Mouse (Mus musculus) kidney, adult 9 months (tissue): ENCODE measurements at regions not wholly inside any gene's neighbourhood (a gene's known extent, or its start where the extent isn't known, plus 50 kb on each side); places are given as distances from the start of the nearest gene placed in this dataset.

ENCODE experiments used
- DNase-seq: peaks from one replicate; pipeline ENCODE4 v3.0.0; 2022

DNA sequence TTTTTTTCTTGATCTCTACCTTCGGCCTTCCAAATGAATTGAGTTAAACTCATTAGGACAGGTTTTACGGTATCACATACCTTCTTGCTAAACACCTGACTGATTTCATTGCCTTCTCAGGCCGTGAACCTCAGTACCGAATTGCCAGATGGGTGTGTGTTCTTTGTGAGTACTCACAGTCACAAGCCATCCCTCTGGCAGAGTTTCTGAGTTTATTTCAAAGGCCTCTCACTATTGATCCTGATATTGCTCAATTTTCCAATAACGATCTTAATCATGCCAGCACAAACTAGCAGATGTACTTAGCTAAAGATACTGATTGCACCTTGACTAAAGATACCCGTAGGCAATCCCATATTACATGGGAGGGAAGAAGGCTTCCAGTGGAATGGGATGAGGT is 178.4 kb upstream of the Egln3 start:
- no peak for DNase-seq

DNA sequence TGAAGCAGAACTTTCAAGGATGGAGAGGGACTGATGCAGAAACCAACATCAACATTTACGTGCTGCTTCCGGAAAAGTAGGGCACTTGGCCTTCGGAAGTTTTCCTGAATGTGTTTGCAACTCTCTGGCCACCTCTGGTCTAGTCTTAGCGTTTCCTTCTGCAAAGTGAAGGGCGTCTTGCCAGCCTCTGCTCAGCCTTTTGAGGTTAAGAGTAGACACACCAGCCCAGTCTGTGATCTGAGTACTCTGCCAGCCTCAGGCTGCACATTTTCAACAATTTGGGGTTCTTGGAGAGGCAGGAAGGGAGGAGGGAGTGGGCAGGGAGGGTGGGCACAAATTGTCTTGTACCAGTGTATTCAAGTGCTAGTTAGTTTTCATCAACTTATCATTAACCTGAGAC is 176.7 kb upstream of the Egln3 start:
- DNase-seq = no peak

DNA sequence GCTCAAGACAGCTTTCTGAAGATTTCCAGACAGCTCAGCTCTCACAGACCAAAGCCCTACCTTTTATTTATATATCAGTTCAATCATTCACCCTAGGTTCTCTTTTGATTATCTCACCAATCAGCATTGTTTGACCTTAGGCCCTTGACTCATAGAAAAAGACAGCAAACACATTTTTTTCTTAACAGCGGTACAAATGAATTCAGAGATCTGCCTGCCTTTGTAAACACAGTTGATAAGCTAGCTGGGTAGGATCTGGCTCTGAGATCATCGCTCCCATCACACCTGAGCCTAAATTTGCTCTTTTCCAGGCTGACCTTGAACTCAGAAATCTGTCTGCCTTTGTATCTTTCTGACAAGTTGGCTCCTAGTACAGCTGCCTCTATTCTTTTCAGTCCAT is 174.9 kb upstream of the Egln3 start:
- no peak for DNase-seq

DNA sequence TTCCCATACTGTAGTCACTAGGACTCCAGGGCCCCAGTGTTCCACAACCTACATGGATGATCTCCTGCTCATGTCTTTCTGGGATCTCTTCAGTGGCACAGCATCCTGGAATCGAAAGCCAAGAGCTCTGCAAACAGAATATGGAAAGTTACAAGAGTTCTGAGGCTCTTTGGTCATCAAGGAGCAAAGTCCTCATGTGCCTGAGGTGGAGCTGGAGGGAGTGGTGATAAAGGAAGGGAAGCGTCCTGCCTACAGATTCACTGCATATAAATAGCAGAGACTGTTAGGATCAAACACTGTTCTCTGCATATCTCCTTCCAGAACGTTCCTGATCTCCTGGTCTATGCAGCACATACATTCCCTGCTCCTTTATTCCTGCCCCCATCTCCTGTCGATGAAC is 170.4 kb upstream of the Egln3 start:
- no peak for DNase-seq

DNA sequence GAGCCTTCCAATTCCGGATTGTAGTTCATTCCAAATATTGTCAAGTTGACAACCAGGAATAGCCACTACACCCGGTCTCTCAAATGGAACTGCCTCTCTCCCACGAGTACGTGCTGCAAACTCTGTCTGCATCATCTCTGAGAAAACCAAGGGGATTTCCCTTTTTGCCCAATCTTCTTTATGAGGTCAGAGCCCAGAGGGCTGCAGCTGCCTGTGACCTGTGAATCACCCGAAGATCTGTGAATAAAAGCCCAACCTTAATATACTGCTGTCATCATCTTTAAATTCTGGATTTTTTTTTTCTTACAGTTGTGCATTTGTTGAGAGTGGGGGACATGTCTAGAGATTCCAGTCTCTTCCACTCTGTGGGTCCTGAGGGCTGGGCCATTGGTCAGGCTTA is 165.6 kb upstream of the Egln3 start:
- no peak for DNase-seq

DNA sequence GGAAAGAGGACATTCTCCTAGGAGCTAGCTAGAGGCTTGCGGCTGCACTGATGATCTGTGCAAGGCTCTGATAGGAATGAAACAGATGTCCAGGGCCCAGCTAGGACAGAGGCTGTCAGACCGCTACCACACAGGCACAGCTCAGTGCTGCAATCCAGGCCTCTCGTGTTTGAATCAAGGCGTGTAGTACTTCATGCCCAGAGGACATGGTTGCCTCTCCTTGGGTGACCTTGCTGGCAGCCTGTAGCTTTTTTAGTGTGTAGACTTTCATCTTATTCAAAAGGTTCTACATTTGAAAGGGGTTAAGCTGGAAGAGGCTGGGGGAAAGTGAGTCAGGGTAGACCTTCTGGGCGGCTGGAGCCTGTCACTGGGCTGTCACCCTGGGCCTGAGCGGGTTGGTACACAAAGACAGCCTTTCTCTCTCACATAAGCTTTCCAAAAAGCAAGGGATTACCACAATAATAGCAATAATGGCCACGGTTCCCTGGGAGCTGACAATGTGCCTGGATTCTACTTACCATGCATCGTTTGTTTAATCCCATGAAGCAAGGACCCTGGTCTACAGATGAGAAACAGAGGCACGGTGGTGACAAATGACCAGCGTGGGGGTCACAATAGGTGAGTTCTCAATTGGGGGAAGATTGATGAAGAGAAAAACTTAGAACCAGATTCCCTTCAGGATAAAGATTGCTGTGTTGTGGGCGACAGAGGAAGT is 160.9 kb upstream of the Egln3 start:
- DNase-seq = no peak

DNA sequence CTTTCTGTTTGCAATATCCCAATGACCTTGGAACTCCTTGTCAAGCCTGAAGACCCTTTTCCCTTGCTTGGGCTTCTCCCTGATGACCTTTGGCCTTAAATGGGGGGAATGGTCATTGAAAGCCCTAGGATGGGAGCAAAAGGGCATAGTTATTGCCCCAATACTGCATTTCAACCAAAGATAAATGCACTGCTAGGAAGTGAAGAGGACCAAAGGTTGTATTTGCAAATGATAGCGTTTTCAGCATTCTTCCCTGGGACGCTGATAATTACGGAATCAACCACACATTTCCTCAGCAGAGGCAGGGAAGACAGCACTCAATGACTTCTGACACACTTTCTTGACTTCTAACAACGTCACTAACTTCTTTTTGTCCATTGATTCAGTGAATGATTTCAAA is 158.1 kb upstream of the Egln3 start:
- DNase-seq = no peak

DNA sequence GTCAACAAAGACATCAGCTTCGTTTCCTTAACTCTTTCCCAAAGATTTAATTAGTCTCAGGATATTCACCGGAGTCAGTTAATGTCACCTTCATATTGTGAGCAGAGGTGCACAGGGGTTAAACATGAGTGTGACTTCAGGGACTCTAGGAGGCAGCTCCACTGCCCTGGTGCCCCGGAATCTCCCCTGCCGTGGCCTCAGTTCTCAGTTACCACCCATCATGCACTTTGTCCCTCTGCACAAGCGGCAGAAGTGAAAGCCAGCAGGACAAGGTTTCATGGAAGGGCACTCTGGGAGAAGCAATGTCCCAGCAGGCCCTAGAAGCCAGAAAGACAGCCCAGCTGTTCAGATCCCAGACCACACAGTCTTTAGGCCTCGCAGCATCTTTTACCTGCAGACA is 150.5 kb upstream of the Egln3 start:
- peak; percentile 52 for DNase-seq

DNA sequence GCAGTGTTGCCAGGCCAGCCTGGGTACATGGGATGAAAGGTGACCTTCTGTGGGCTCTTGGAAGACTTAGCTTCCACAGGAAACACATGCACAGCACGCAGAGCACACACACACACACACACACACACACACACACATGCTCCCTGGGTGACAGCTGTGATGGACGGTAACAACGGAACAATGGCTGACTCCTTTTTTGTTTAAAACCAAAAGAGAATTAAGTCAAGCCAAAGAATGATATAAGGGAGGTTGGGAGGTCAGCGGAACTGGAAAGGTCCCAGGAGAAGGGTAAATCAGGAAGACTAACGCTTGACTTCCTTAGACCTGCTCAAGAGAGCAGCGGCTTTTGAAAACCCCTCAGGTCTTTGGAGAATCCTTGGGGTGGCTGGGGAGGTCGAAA is 150.0 kb upstream of the Egln3 start:
- DNase-seq = peak; percentile 62

DNA sequence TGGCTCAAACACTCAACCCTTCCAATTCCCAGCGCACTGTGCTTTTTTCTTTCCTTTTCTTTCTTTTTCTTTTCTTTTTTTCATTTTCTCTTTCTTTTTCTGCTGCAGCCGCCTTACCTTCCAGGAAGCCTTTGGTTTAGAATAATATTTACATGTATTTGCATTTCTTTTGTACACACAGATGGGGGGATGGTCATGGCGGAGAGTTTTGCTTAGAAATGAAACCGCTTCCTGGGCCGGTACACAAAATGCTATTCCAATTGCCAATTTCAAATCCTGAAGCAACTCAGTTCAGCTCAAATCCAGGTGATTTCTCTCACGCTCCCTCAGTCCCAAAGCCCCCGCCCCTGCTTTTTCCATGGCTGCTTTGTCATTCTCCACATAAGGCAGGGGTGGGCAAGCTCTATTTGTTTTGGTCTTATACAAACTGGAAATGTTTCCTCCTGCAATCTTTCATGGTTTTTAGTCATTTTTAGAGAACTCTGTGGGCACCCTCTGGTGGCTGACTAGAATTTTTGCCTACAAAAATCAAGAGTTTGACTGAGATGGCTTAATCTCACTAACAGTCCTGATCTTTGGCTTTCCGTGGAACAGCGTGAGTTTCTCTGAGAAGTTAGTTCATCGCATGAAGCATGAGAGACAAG is 149.4 kb upstream of the Egln3 start:
- DNase-seq = peak; percentile 41

DNA sequence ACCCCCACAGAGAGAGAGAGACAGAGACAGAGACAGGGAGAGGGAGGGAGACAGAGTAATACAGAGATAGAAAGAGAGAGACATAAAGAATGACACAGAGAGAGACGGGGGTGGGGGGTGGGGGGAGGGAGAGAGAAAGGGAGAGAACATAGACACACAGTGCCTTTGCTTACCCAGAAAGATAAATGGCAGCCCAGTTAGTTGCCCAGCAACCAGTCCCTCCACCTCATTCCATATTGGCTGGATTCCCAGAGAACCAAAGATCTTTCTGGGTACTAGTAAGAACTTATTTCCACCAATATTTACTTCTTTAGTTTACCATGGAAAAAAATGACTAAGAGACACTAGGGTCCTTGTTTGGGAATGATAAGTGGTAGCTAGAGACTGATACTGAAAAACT is 146.6 kb upstream of the Egln3 start:
- no peak for DNase-seq

DNA sequence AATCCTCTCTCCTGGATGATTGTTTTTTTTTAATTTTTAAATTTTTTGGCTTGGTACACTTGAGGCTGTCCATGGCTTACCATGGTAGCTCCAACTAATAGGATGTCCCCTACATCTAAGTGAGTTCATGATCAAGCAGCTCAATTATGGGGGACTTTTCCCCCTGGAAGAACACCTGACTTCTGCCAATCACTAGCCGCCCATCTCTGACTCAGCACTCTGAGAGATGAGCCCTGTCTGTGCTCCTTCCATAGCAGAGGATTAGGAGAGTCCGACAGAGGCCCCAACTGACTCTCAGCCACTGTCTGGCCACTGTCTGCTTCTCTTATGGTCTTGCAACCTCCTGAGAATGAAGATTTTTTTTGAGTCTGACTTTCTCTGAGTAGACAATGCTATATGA is 145.7 kb upstream of the Egln3 start:
- no peak for DNase-seq

DNA sequence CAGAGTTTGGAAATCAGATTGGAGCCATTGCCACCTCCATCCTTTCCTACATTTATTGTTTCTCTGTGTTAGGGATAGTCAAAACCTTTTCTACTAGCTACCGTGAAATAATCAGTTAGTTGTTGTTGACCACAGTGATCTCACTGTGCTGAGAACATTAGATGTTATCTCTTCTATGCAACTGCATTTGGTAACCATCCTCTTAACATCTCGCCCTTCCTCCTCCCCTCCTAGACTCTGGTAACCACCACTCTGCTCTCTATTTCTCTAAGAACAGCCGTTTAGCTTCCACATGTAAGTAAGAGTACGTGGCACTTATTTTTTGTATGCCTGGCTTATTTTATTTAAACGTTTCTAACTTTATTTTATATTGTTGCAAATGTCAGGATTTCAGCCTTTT is 139.8 kb upstream of the Egln3 start:
- no peak for DNase-seq

DNA sequence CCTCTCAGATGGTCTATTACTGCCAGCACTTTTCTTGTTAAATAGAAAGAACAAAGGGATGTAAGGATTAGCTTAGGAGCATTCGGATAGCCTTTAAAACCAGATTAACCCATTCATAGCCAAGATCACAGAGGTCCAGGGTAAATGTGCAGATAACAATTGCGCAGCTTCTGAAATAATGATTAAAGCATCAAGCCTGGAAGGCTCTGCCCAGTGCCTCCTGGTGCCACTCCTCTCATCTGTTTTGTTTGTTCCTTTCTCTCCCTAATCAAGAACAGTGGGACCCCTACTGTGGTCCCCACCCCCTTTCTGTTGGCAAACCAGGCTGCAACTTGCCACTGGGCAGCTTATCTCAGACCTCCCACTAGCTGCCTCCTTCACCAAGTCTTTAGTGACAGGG is 131.8 kb upstream of the Egln3 start:
- no peak for DNase-seq

DNA sequence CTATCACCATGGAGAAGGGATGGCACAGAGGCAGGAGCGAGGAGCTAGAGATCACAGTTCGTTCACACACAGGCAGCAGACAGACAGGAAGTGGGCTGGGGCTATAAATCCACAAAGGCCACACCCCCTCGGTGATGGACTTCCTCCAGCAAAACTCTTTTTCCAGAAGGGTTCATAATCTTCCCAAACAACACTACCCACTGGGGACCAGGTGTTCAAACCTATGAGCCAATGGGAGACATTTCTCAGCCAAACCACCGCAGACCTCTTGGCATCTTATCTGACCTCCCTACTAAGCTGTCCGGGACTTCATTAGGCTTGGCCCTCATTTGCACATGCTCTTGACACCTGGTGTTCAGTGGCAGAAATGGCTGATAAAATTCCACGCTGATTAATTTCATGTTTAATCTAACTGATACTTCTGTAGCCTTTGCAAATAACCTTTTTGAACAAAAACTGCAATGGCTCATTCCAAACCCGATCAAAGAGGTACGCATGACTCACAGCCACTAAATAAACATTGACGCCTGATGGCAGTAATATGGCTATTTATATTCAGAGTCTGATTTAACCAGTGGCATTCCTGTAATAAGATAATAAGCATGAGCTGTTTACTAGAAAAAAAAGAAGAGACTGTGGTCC is 131.0 kb upstream of the Egln3 start:
- no peak for DNase-seq

DNA sequence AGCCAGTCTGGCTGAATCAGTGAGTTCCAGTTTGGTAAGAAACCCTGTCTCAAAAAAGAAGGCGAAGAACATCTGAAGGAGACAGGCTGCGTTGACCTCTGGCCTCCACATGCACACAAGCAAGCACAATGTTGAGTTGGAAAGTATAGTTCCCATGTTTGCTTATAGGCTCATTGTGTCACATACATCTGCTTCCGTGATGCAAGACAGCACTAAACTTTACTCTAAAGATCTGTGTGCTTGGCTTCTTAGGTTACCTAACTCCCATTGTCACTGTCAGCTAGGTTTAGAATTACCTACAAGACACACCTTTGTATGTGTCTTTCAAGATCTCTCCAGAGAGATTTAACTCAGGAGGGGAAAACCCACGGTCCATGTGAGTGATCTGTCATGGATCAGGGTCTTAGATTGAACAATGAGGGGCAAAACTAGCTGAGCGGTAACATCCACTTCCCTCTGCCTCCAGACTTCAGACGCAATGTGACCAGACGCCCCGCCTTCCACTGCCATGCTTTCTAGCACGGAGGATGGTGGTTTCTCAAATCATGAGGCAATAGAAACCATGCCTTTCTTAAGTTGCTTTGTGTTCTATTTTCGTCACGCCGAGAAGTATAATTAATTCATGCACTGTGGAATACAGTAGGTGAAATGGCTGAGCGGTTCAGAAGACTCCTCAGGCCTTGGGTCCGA is 130.1 kb upstream of the Egln3 start:
- no peak for DNase-seq

DNA sequence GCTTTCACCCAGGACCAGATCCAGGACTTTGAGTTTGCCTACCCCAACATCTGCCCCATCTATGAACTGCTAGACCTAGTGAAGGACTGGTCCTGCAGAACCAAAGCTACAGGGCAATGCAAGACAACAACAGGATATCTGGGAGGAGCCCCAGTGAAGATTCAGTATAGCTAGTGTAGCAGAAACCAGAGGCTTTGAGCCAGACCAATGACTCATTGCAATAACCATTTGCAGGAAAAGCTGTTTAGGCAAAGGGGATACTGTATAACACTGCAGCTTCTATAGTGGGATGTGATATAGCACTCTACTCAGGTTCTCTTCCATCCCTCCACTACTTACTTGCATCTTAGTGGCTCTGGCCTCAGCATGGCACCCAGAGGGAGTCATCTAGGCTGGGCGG is 123.8 kb upstream of the Egln3 start:
- DNase-seq = no peak

DNA sequence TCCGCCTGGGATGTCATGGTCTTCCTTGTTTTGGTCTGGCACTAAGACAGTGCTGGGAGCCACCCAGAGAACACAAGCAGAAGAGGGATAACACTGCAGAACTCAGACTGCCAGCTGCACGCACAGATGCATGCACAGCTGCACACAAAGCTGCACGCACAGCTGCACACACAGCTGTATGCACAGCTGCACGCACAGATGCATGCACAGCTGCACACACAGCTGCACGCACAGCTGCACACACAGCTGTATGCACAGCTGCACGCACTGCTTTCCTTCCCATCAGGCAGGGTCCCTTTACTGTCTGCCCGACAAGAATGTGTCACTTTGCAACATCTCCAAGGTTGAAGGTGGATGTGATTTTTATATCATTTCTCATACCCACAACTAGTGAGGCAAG is 122.9 kb upstream of the Egln3 start:
- no peak for DNase-seq

DNA sequence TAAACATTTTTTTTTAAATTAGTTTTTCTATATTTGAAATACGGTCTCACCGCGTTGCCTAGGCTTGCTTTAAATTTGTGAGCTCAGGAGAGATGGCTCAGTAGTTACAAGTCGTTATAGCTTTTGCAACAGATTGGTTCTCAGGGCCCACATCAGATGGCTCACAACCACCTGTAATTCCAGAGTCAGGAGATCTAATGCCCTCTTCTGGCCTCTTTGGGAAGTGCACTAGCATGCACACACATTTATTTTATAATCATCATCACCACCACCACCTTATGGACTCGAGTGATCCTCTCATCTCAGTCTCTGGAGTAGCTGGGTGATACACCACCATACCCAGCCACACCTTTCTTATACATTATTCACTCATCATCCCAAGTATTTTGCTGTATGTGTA is 116.9 kb upstream of the Egln3 start:
- DNase-seq = peak; percentile 8

DNA sequence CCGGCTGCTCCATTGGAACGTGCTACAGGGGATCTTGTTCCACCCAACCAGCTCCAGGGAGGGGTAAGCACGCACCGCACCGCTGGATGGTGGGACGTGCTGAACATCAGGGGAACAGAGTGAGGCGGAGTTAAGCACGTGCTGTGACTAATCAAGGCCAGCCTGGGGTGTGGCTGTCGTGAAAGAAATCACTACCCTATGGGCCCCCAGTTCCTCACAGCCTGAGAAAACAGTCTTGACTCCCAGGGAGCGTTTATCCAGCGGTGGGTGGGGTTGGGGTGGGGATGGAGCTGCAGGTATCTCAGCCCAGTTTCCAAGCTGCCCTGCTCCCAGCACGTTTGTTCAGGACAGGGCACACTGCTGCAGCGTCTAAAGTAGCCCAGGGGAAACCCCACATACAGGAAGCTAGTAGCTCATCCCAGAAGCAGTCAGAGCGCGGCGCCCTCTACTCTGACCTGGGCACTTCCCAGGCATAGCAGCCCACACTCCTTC is 113.4 kb upstream of the Egln3 start:
- no peak for DNase-seq

DNA sequence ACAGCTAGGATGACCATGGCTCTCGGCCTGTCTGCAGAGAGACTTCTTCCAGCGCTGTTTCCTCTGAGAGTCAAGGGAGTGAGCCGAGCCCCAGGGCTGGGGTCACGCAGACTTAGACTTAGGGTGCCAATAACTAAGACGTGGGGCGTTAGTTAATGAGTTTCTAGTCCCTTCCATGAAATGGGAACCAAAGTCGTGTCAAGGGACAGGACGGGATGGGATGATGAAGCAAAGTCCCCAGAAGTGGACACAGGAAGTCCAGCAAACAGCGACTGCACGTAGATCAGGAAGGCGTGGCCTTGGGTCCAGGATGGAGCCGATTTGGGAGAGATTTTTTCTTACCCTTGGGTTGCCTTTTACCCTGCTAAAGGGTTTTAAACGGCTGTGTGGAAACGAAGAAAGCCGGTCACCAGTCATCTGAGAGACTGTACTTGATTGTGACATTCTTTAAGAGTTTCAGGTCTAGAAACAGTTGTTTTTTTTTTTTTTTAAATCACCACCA is 112.5 kb upstream of the Egln3 start:
- DNase-seq = no peak

DNA sequence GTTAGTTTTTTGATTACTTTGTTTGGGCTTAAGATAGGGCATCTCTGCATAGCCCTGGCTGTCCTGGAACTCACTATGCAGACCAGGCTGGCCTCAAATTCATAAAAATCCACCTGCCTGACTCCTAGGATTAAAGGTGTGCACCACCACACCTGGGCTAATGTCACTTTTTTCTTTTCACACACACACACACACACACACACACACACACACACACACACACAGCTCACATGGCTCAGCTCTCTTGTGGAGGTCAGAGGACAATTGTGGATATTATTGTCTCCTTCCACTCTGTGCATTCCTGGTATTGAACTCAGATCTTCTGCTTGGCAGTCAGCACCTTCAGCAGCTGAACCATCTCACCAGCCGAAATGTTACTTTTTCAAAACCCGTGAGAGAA is 110.5 kb upstream of the Egln3 start:
- DNase-seq = no peak

DNA sequence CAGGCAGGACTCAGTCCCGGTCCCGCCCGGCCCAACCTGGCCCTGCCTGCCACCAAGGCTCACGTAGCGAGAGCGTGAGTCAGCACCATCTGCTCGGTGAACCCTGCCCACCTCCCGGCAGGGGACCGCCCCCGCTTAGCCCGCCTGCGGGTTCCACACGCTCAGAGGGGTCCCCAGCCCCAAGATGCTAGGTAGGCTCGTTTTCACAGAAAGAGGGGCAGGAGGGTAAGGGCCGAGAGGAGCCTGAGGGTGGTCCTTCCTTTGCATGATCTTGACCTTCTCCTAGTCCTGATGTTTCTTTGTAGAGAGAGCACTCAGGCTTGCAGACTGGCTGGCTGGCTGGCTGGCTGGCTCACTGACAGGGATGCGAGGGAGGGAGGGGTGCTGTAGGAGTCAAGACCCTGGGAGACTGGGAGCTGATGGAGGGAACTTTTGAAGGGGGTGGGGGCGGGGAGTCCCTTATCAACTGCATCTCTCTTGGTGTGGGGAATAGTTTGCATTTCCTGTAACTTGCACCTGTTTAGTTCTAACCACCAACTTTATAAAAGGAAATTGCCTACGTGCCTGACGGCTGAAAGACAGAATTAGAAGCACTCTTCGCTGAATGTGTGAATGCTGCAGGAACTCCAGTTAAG is 109.7 kb upstream of the Egln3 start:
- peak; percentile 93 for DNase-seq
